Mouse (Mus musculus): Measurements from ENCODE around the gene Myl6. TPM values are rescaled to one million over a fixed set of nuclear protein-coding genes. Genes with fewer than 3 reads are reported as not detected.
A peak's percentile ranks its signal among the peaks of the same experiment; 100 is the strongest.

The Myl6 gene
- polyA plus RNA-seq, 1 experiment from 2014 or later = 3,187 TPM

DNA sequence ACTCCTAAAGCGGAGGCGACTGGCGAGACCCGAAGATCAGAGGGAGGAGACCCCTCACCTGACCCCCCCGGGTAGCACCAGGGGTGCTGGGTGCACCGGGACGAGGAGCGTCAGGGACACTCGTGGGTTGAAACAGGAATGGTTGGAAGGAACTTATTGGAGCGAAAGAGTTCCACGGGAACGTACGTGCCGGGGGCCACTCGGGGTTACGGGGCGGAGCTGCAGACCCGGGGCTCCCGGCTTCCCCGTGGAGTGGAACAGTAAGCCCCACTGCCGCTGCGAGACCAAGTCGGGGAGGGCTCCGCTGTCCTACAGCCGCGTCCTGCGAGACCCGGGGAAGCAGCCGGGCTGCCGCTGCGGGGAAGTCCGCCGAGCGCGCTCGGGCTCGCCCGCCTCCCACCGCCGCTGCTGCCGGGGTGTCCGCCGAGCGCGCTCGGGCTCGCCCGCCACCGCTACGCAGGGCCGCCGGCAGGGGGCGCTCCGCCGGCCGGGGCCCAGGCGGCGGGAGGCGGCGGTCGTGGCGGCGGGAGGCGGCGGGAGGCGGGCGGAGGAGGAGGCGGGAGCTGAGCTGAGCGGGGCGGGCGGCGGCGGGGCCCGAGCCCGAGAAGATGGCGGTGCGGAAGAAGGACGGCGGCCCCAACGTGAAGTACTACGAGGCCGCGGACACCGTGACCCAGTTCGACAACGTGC is 35.1 kb downstream of the Myl6 start, which contains the start of gene Smarcc2:
Smarcc2 (plus strand) TSS at position 530 of the 690 bp plus-strand sequence.
- Histone ChIP-seq H3K9ac (ENCODE audit: low read length) (peak within 1 kb of the TSS; percentile 90), H3K36me3 (ENCODE audit: control insufficient read depth, insufficient read depth, low read length) (peaks cover 9% of the 10 kb centered on the region; the same call in 1 of the 2 replicates), H3K27me3 (ENCODE audit: control insufficient read depth, insufficient read depth, low read length) (no peaks in the 10 kb centered on the region), H3K4me3 (ENCODE audit: low read depth, low read length) (peak within 1 kb of the TSS; percentile 93), H3K9me3 (ENCODE audit: control insufficient read depth, low read length) (no peaks in the 10 kb centered on the region), H3K27ac (replicated peaks) (peak within 1 kb of the TSS; percentile 96), H3K4me2 (replicated peaks; ENCODE audit: low read depth) (peak within 1 kb of the TSS; percentile 76), H3K4me1 (replicated peaks; ENCODE audit: control insufficient read depth, insufficient read depth) (0 out of 2 replicates have a peak, but pooled peaks cover 2% of the 10 kb centered on the region)
- DNase-seq (ENCODE audit: low spot score) (peak; percentile 91), ATAC-seq (ENCODE audit: low FRiP score, low TSS enrichment) (peak; percentile 84)
- under 1% methylated on average over 55 of the region's 86 CpGs for WGBS
- peak; percentile 52 for TF ChIP-seq CTCF (IDR thresholded peaks at IDR 0.05; ENCODE audit: low read depth)
- no peak for TF ChIP-seq EP300 (optimal IDR thresholded peaks at IDR 0.05)

GRCm38 (mm10) chr10:128458348-128458718 is 35.6 kb downstream of the Myl6 start:
- peak overlapping the region; percentile 90 for H3K9ac ChIP-seq (ENCODE audit: low read length)
- H3K4me3 ChIP-seq (ENCODE audit: low read depth, low read length) = peak overlapping the region; percentile 93
- H3K4me1 ChIP-seq (replicated peaks; ENCODE audit: control insufficient read depth, insufficient read depth) = 0 out of 2 replicates have a peak, but pooled peaks cover 2% of the 10 kb centered on the region
- H3K4me2 ChIP-seq (replicated peaks; ENCODE audit: low read depth) = peak overlapping the region; percentile 74
- peak; percentile 90 for DNase-seq (ENCODE audit: low spot score)
- no peaks in the 10 kb centered on the region for H3K27me3 ChIP-seq (ENCODE audit: control insufficient read depth, insufficient read depth, low read length)
- no peak for TF ChIP-seq EP300 (optimal IDR thresholded peaks at IDR 0.05)
- TF ChIP-seq CTCF (IDR thresholded peaks at IDR 0.05; ENCODE audit: low read depth) = no peak
- H3K36me3 ChIP-seq (ENCODE audit: control insufficient read depth, insufficient read depth, low read length) = peaks cover 8% of the 10 kb centered on the region; the same call in 1 of the 2 replicates
- peak overlapping the region; percentile 96 for H3K27ac ChIP-seq (replicated peaks)
- under 1% methylated on average over 29 of the region's 29 CpGs for WGBS
- ATAC-seq (ENCODE audit: low FRiP score, low TSS enrichment) = peak; percentile 69
- H3K9me3 ChIP-seq (ENCODE audit: control insufficient read depth, low read length) = no peaks in the 10 kb centered on the region

GRCm38 (mm10) chr10:128457676-128458075 is 36.3 kb downstream of the Myl6 start:
- H3K36me3 ChIP-seq (ENCODE audit: control insufficient read depth, insufficient read depth, low read length) = peaks cover 3% of the 10 kb centered on the region; the same call in 1 of the 2 replicates
- TF ChIP-seq EP300 (optimal IDR thresholded peaks at IDR 0.05) (no peak), CTCF (IDR thresholded peaks at IDR 0.05; ENCODE audit: low read depth) (no peak)
- H3K9ac ChIP-seq (ENCODE audit: low read length) = no peak overlapping the region
- DNase-seq (ENCODE audit: low spot score) = no peak
- no peak for ATAC-seq (ENCODE audit: low FRiP score, low TSS enrichment)
- H3K27me3 ChIP-seq (ENCODE audit: control insufficient read depth, insufficient read depth, low read length) = no peaks in the 10 kb centered on the region
- no peak overlapping the region for H3K4me2 ChIP-seq (replicated peaks; ENCODE audit: low read depth)
- WGBS = 86% methylated on average over 6 of the region's 6 CpGs
- H3K4me1 ChIP-seq (replicated peaks; ENCODE audit: control insufficient read depth, insufficient read depth) = 0 out of 2 replicates have a peak, but pooled peaks cover 2% of the 10 kb centered on the region
- H3K27ac ChIP-seq (replicated peaks) = no peak overlapping the region
- H3K4me3 ChIP-seq (ENCODE audit: low read depth, low read length) = no peak overlapping the region
- no peaks in the 10 kb centered on the region for H3K9me3 ChIP-seq (ENCODE audit: control insufficient read depth, low read length)

DNA sequence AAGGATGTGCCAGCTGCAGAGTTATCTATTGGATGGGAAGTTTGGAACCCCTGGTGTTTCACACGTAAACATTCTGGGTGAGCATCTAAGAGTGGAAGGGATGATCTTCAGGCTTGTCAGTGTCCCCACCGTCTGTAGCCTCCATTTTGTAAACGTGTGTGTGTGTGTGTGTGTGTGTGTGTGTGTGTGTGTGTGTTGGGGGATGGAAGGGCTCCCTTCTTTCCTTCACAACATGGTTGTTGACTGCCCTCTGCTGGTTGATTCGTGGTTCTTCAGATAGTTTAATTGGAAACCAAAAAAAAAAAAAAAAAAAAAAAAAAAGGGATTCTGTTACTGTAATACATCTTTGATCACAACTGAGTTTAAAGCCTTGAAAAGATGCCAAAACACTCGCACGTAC is 38.7 kb downstream of the Myl6 start:
- no peaks in the 10 kb centered on the region for H3K27me3 ChIP-seq (ENCODE audit: control insufficient read depth, insufficient read depth, low read length)
- ATAC-seq (ENCODE audit: low FRiP score, low TSS enrichment) (no peak), DNase-seq (ENCODE audit: low spot score) (peak; percentile 74)
- no peaks in the 10 kb centered on the region for H3K36me3 ChIP-seq (ENCODE audit: control insufficient read depth, insufficient read depth, low read length)
- WGBS = 2% methylated on average over 6 of the region's 6 CpGs
- H3K4me1 ChIP-seq (replicated peaks; ENCODE audit: control insufficient read depth, insufficient read depth) = 0 out of 2 replicates have a peak, but pooled peaks cover 2% of the 10 kb centered on the region
- no peak overlapping the region for H3K9ac ChIP-seq (ENCODE audit: low read length)
- H3K4me2 ChIP-seq (replicated peaks; ENCODE audit: low read depth) = no peak overlapping the region
- no peaks in the 10 kb centered on the region for H3K9me3 ChIP-seq (ENCODE audit: control insufficient read depth, low read length)
- no peak overlapping the region for H3K27ac ChIP-seq (replicated peaks)
- no peak overlapping the region for H3K4me3 ChIP-seq (ENCODE audit: low read depth, low read length)
- TF ChIP-seq CTCF (IDR thresholded peaks at IDR 0.05; ENCODE audit: low read depth) (peak; percentile 82), EP300 (optimal IDR thresholded peaks at IDR 0.05) (no peak)

- TF ChIP-seq CTCF (IDR thresholded peaks at IDR 0.05; ENCODE audit: low read depth) = no peak
- no peak for TF ChIP-seq EP300 (optimal IDR thresholded peaks at IDR 0.05)
- no peak overlapping the region for H3K27ac ChIP-seq (replicated peaks)
- H3K36me3 ChIP-seq (ENCODE audit: control insufficient read depth, insufficient read depth, low read length) = no peaks in the 10 kb centered on the region
- no peaks in the 10 kb centered on the region for H3K27me3 ChIP-seq (ENCODE audit: control insufficient read depth, insufficient read depth, low read length)
- H3K4me2 ChIP-seq (replicated peaks; ENCODE audit: low read depth) = no peak overlapping the region
- 80% methylated on average over 3 of the region's 3 CpGs for WGBS
- no peak overlapping the region for H3K9ac ChIP-seq (ENCODE audit: low read length)
- no peaks in the 10 kb centered on the region for H3K9me3 ChIP-seq (ENCODE audit: control insufficient read depth, low read length)
- ATAC-seq (ENCODE audit: low FRiP score, low TSS enrichment) (no peak), DNase-seq (ENCODE audit: low spot score) (no peak)
- H3K4me1 ChIP-seq (replicated peaks; ENCODE audit: control insufficient read depth, insufficient read depth) = no peaks in the 10 kb centered on the region
- H3K4me3 ChIP-seq (ENCODE audit: low read depth, low read length) = no peak overlapping the region
Observed at GRCm38 (mm10) chr10:128454471-128454870, 39.5 kb downstream of the Myl6 start.

- Histone ChIP-seq H3K9me3 (ENCODE audit: control insufficient read depth, low read length) (no peaks in the 10 kb centered on the region), H3K27me3 (ENCODE audit: control insufficient read depth, insufficient read depth, low read length) (no peaks in the 10 kb centered on the region), H3K4me2 (replicated peaks; ENCODE audit: low read depth) (no peak overlapping the region), H3K27ac (replicated peaks) (no peak overlapping the region), H3K36me3 (ENCODE audit: control insufficient read depth, insufficient read depth, low read length) (no peaks in the 10 kb centered on the region), H3K4me3 (ENCODE audit: low read depth, low read length) (no peak overlapping the region), H3K9ac (ENCODE audit: low read length) (no peak overlapping the region), H3K4me1 (replicated peaks; ENCODE audit: control insufficient read depth, insufficient read depth) (no peaks in the 10 kb centered on the region)
- DNase-seq (ENCODE audit: low spot score) (no peak), ATAC-seq (ENCODE audit: low FRiP score, low TSS enrichment) (no peak)
- TF ChIP-seq CTCF (IDR thresholded peaks at IDR 0.05; ENCODE audit: low read depth) (no peak), EP300 (optimal IDR thresholded peaks at IDR 0.05) (no peak)
- 67% methylated on average over 6 of the region's 6 CpGs for WGBS
Observed at GRCm38 (mm10) chr10:128451014-128451413, 42.9 kb downstream of the Myl6 start.
